Mouse (Mus musculus) lung, embryonic 16.5 days (tissue): ENCODE data around the gene Tex21. TPM values are rescaled to one million over a fixed set of nuclear protein-coding genes. Genes with fewer than 3 reads are reported as not detected.
A peak's percentile ranks its signal among the peaks of the same experiment; 100 is the strongest.

Experiments
- ATAC-seq: fragments of 200-750 bp; cut with Nextera tagmentation; 2 replicates; pipeline ENCODE4 v1.8.0; 2017; ENCODE audit warnings: low read depth, mild to moderate bottlenecking, moderate library complexity
- H3K27ac ChIP-seq: fragments of 300-500 bp; sonication (generic); 2 replicates; pipeline ENCODE4 v1.5.1; 2014; ENCODE audit warnings: mild to moderate bottlenecking, control low read depth, low read length
- H3K27me3 ChIP-seq: fragments of 300-500 bp; sonication (generic); 2 replicates; pipeline ENCODE4 v1.6.1; 2014; ENCODE audit warnings: low read depth, low read length, mixed read lengths; ENCODE audit not compliant: control insufficient read depth, insufficient read depth
- H3K36me3 ChIP-seq: fragments of 300-500 bp; sonication (generic); 2 replicates; pipeline ENCODE4 v1.6.1; 2014; ENCODE audit warnings: low read length; ENCODE audit not compliant: control insufficient read depth, insufficient read depth
- H3K4me1 ChIP-seq: fragments of 300-500 bp; sonication (generic); replicated peaks from 2 replicates; pipeline ENCODE4 v1.6.1; 2014; ENCODE audit warnings: low read length, mixed read lengths; ENCODE audit not compliant: control insufficient read depth, insufficient read depth
- H3K4me2 ChIP-seq: fragments of 300-500 bp; sonication (generic); 2 replicates; pipeline ENCODE4 v1.6.1; 2014; ENCODE audit warnings: low read depth, low read length, control low read depth
- H3K4me3 ChIP-seq: fragments of 300-500 bp; sonication (generic); 2 replicates; pipeline ENCODE4 v1.5.1; 2014; ENCODE audit warnings: mild to moderate bottlenecking, low read length, control low read depth
- H3K9ac ChIP-seq: fragments of 300-500 bp; sonication (generic); 2 replicates; pipeline ENCODE4 v1.6.1; 2014; ENCODE audit warnings: low read length, control low read depth
- H3K9me3 ChIP-seq: fragments of 300-500 bp; sonication (generic); 2 replicates; pipeline ENCODE4 v1.6.1; 2016; ENCODE audit warnings: low read length; ENCODE audit not compliant: control insufficient read depth
- WGBS: fragments of 180-500 bp; shearing (Covaris S2); extraction: QIAGEN DNeasy Blood & Tissue Kit; methylation state at CpG from one replicate; pipeline ENCODE4 v1.1.7; 2014; 5-methylcytosine and 5-hydroxymethylcytosine counted together
- polyA plus RNA-seq: library from polyadenylated mRNA; unstranded; fragments of >200 nt; fragmentation: Nextera tagmentation; extraction: Ambion mirVana; gene quantifications from 2 replicates; pipeline ENCODE4 v1.2.1, GENCODE M21; 2015

Gene Tex21
- polyA plus RNA-seq, 1 experiment from 2014 or later = not detected

DNA sequence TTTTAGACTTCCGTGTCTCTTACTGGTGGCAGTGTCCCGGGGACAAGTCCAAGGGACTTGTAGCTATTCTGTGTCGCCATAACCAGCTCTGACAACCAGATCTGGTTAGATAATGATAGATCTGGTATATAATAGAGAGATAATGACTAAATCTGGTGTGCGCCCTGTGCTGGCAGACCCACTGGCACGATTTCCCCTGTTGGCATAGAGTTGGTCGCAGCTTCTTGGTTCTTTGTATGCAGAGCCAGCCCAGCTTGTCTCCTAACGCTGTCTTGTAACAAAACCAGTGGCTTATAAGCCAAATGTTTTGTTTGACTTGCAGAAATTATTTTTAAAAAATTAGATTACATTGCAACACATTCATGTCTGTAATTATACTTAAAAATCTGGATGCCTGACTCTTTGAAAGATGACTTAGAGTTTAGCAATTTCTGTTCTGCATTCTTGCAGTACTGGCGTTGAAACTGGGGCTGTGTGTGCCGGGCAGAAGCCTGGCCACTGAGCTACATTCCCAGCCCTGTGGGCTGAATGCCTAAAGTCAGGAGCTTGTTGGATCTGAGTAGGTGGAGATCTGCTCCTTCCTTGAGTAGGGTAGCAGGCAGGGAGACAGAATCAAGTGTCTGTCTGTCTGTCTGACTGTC is 17.9 kb upstream of the Tex21 start:
- Histone ChIP-seq H3K4me3 (no peak overlapping the region), H3K4me2 (no peak overlapping the region), H3K9me3 (no peaks in the 10 kb centered on the region), H3K27ac (no peak overlapping the region), H3K27me3 (no peaks in the 10 kb centered on the region), H3K4me1 (no peaks in the 10 kb centered on the region), H3K36me3 (0 out of 2 replicates have a peak, but pooled peaks cover 2% of the 10 kb centered on the region), H3K9ac (no peak overlapping the region)
- no peak for ATAC-seq
- WGBS = 79% methylated on average over 9 of the region's 9 CpGs

DNA sequence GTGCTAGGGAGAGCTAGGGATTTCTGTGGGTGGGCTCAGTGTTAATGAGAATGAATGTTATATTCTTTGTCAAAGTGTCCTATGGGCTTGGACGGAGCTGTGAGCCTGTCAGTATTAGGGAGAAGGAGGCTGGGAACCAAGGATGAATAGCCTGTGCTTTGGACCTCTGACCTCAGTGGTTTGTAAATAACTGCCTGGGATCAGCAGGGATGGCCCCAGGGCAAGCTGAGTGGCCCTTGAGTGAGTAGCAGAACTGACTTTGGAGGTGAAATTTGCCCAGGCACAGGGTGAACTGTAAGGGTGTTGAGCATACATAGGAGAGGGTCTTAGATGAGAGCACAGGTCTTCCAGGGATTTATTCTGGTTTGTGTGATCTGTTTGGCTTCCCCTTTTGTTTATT is 17.3 kb upstream of the Tex21 start:
- Histone ChIP-seq H3K27me3 (no peaks in the 10 kb centered on the region), H3K4me3 (no peak overlapping the region), H3K36me3 (0 out of 2 replicates have a peak, but pooled peaks cover 2% of the 10 kb centered on the region), H3K27ac (no peak overlapping the region), H3K4me1 (no peaks in the 10 kb centered on the region), H3K4me2 (no peak overlapping the region), H3K9ac (no peak overlapping the region), H3K9me3 (no peaks in the 10 kb centered on the region)
- WGBS = 74% methylated on average over 1 of the region's 1 CpGs
- ATAC-seq = no peak

DNA sequence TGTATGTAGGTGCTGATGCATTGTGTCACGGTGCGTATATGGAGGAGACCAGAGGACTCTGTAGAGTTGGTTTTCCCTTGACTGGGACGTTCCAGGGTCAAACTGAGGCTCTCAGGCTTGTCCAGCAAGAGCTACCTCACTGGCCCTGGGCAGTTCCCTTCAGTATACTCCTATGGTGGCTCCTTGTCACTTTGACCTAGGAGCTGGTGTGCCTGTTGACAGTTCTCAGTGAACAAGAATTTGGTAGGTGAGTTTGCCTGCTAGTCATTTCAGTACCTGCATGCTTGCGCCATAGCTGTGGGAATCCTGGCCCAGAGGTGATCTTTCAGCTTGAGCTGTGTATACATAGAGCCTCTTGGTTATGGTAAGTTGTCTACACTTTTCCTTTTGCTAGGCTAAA is 16.4 kb upstream of the Tex21 start:
- Histone ChIP-seq H3K27ac (no peak overlapping the region), H3K9me3 (no peaks in the 10 kb centered on the region), H3K4me1 (no peaks in the 10 kb centered on the region), H3K27me3 (no peaks in the 10 kb centered on the region), H3K4me2 (no peak overlapping the region), H3K4me3 (no peak overlapping the region), H3K9ac (no peak overlapping the region), H3K36me3 (0 out of 2 replicates have a peak, but pooled peaks cover 2% of the 10 kb centered on the region)
- no peak for ATAC-seq
- WGBS = 87% methylated on average over 4 of the region's 4 CpGs

DNA sequence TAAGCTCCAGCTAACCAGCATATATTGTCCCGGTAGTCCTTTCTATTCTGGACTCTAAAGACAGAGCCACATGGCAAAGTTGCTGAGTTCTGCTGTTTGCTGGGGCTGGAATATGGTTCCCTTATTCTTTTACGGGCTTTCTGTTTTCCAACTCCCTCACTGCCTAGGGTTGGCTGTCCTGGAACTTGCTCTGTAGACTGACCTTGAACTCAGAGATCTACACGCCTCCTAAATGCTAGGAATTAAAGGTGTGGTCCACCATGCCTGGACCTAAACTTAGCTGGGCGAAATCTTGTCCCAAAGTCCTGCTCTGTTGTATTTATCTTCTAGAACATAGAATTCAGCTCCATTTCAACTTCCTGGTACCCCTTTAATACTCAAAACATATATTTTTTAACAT is 15.0 kb upstream of the Tex21 start:
- Histone ChIP-seq H3K4me1 (peaks cover 8% of the 10 kb centered on the region), H3K9me3 (no peaks in the 10 kb centered on the region), H3K27me3 (no peaks in the 10 kb centered on the region), H3K36me3 (0 out of 2 replicates have a peak, but pooled peaks cover under 1% of the 10 kb centered on the region), H3K4me3 (no peak overlapping the region), H3K9ac (no peak overlapping the region), H3K27ac (no peak overlapping the region), H3K4me2 (no peak overlapping the region)
- WGBS = 76% methylated on average over 4 of the region's 4 CpGs
- ATAC-seq = no peak

DNA sequence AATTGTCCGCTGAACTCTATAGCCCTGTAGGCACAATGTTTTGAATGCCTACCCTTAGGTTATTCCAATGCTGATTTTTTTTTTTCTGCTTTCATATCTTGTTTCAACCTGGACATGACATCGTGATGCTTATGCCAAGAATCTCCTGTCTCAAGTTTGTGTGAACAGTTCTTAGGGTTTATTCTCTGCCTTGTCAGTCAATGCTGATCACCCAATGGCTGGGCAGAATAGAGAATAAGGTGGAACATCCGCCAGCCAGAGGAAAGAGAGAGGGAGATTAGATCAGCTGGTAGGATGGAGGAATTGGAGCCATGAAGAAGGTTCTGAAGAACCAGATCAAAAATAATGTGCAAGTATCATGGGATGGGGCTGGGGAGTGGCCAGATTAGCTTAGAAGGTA is 14.1 kb upstream of the Tex21 start:
- 82% methylated on average over 3 of the region's 3 CpGs for WGBS
- Histone ChIP-seq H3K4me1 (peaks cover 13% of the 10 kb centered on the region), H3K27me3 (no peaks in the 10 kb centered on the region), H3K9me3 (no peaks in the 10 kb centered on the region), H3K27ac (no peak overlapping the region), H3K36me3 (no peaks in the 10 kb centered on the region), H3K4me3 (no peak overlapping the region), H3K4me2 (no peak overlapping the region), H3K9ac (no peak overlapping the region)
- ATAC-seq = no peak

DNA sequence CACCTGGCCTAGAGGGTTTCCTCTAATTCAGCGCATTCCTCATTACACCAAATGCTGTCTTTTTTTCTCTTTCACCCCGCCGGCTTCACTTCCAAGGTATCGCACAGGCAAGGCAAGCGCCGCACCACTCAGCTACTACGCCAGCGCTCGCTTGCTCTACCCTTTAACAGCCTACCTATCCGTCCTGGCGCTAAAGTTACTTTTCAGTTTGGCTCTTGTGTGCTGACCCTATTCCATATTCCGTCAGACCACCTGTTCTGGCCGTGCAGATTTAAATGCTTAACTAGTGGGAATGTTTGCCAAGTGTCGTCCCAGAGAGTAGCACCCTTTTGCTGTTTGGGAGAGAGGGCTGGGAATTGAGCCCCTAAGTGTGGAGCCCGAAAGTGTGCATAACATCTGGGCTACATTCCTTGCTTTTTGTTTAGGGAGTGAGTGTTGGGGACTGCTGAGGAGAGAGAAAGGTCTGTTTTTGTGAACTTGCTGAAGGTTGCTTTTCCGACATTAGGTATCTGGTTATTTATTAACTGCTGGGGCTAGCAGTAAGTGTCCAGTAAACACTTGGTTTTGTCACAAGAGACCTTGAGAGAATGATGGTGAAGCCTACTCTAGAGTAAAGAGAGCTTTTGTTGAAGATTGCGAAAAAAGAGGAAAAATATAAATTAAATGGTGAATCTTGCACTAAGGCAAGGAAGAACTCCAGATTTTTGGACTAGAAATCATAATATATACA is 9.7 kb upstream of the Tex21 start:
- Histone ChIP-seq H3K27ac (peak overlapping the region; percentile 77), H3K4me2 (peak overlapping the region; percentile 96), H3K4me1 (peaks cover 13% of the 10 kb centered on the region), H3K4me3 (peak overlapping the region; percentile 80), H3K9me3 (no peaks in the 10 kb centered on the region), H3K27me3 (no peaks in the 10 kb centered on the region), H3K9ac (peak overlapping the region; percentile 76), H3K36me3 (no peaks in the 10 kb centered on the region)
- WGBS = 7% methylated on average over 17 of the region's 17 CpGs
- ATAC-seq = no peak

DNA sequence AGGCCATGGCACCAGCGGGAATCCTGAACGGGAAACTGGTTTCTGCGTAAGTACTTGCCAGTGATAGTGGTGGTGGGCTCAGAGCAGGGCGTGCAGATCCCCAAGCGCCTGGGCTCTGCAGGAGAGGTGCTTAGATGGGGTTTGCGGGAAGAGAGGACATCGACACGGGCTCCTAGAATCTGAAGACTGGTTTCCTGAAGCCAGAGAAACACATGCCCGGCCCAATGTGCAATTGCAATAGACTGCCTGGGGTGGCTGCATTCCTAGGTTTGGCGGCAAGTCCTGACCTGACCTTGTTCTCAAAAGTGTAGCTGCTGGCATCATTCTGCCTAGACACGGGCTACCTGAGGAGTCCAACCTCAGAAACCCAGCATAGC is 8.9 kb upstream of the Tex21 start:
- Histone ChIP-seq H3K36me3 (no peaks in the 10 kb centered on the region), H3K27me3 (no peaks in the 10 kb centered on the region), H3K4me3 (peak overlapping the region; percentile 80), H3K9me3 (no peaks in the 10 kb centered on the region), H3K9ac (peak overlapping the region; percentile 76), H3K4me2 (peak overlapping the region; percentile 96), H3K27ac (peak overlapping the region; percentile 77), H3K4me1 (peaks cover 13% of the 10 kb centered on the region)
- ATAC-seq = peak; percentile 24
- WGBS = under 1% methylated on average over 11 of the region's 11 CpGs

DNA sequence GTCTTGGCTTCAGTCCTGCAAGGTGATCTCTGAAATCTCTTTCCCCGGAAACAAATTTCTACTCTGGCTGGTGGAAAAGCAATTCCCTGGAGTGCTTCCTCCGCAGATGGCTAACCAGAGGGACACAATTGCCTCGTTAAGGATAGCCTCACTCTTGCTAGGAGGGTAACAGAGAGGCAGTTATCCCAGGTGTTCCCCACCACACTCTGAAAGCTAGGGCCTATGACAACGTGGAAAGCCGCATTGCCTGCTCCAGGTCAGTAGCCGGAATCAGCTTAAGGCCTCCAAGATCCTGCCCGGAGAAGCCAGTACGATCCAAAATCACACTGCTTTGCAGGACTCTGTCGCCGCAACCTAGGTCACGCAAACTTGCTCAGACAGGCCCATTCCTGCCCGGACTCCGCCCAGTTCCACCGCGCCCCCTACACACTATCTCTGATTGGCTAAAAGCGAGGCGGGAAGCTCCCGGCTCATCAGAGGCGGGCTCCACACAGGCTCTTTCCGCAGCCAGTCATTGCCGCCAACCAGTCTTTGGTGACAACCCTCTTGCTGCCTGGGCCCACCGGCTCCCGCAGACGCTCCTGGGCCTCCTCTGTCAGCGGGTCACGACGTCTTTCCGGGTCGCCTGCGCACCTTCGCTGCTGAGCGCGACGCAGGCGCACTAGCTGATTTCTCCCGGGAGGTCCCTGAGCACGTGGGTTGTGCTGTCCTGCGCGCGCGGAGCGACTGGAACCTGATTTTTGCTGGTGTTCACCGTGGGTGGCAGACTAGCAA is 8.4 kb upstream of the Tex21 start, which contains the start of gene Mthfd1:
Gene Mthfd1 (plus strand): TSS at position 574 of the 774 bp plus-strand sequence.
- 1% methylated on average over 43 of the region's 43 CpGs for WGBS
- Histone ChIP-seq H3K4me3 (peak within 1 kb of the TSS; percentile 80), H3K9me3 (no peaks in the 10 kb centered on the region), H3K4me2 (peak within 1 kb of the TSS; percentile 96), H3K36me3 (no peaks in the 10 kb centered on the region), H3K27ac (peak within 1 kb of the TSS; percentile 77), H3K4me1 (peaks cover 13% of the 10 kb centered on the region), H3K9ac (peak within 1 kb of the TSS; percentile 76), H3K27me3 (no peaks in the 10 kb centered on the region)
- peak; percentile 99 for ATAC-seq

DNA sequence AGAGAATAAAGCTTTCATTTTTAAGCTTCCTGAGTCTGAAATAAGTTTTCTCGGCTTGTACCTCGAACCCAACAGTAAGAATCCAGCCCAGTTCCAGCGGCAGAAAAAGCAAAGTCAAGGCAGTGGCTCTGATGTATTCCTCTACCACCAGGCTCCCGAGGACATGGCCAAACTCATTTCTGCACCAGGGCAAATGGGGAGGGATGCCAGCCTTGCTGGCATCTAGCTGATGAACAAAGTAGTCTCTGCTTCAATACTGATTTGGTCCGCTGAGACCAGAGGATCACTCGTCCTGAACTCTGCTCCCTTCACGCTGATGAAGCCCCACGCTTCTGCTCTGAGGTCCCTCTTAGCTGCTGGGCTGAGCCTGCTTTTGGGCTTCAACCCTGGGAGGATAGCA is 7.4 kb upstream of the Tex21 start:
- no peaks in the 10 kb centered on the region for H3K36me3 ChIP-seq
- H3K27me3 ChIP-seq = no peaks in the 10 kb centered on the region
- peaks cover 13% of the 10 kb centered on the region for H3K4me1 ChIP-seq
- H3K9me3 ChIP-seq = no peaks in the 10 kb centered on the region
- 68% methylated on average over 8 of the region's 8 CpGs for WGBS
- no peak overlapping the region for H3K4me2 ChIP-seq
- H3K9ac ChIP-seq = no peak overlapping the region
- ATAC-seq = no peak
- no peak overlapping the region for H3K4me3 ChIP-seq
- H3K27ac ChIP-seq = no peak overlapping the region
